Mouse (Mus musculus) thymus, adult 2 months (tissue): ENCODE measurements around the gene Rnf168.

Experiments used
- CTCF ChIP-seq: fragments of 200-500 bp; IDR thresholded peaks from 2 replicates; pipeline ENCODE4 v1.5.1; 2012; ENCODE audit warnings: mild to moderate bottlenecking, control low read depth, low read length, moderate library complexity, borderline replicate concordance; ENCODE audit not compliant: control insufficient read depth, poor library complexity, insufficient read depth; ENCODE audit errors: extremely low read depth
- POLR2A ChIP-seq: fragments of 200-500 bp; IDR thresholded peaks from 2 replicates; pipeline ENCODE4 v1.6.1; 2012; ENCODE audit warnings: mild to moderate bottlenecking, low read length, control low read depth, moderate library complexity; ENCODE audit not compliant: control insufficient read depth, poor library complexity, insufficient read depth; ENCODE audit errors: extremely low read depth

DNA sequence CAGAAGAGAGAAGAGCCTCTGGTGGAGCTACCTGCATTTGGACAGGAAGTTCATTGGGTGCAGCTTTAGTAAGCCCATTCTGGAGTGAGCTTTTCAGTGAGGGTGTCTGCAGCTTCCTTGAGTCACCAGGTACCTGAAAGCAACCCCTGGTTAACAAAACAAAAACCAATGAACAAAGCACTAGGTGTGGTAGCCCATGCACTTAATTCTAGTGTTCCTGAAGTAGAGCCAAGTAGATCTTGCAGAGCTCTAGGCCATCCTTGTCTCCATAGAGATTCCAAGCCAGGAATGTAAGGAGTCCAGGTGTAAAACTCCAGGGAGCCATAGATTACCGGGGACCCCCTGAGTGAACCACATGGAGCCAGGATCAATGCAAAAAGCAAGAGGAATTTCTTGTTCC, 25.8 kb downstream of the Rnf168 start:
- no peak for TF ChIP-seq CTCF
- TF ChIP-seq POLR2A = no peak
